Mouse (Mus musculus): ENCODE data around the gene AL607142.1. TPM values are rescaled to one million over a fixed set of nuclear protein-coding genes. Genes with fewer than 3 reads are reported as not detected.

The AL607142.1 gene
- total and polyA plus RNA-seq, 3 experiments = not detected

- Histone ChIP-seq H3K9ac (ENCODE audit: control insufficient read depth, low read depth, low read length, poor library complexity, severe bottlenecking) (no peak overlapping the region), H3K4me1 (ENCODE audit: control insufficient read depth in 1 of 2, insufficient read depth in 2 of 2, low read length in 2 of 2) (no peaks in the 10 kb centered on the region), H3K36me3 (ENCODE audit: control insufficient read depth in 1 of 2, insufficient read depth in 2 of 2, low read length in 2 of 2) (no peaks in the 10 kb centered on the region), H3K27ac (ENCODE audit: control insufficient read depth, low read depth, low read length) (no peak overlapping the region), H3K27me3 (ENCODE audit: control insufficient read depth in 1 of 2, insufficient read depth in 2 of 2, low read length in 2 of 2) (no peaks in the 10 kb centered on the region; a peak in 1 of 4 replicates), H3K79me2 (ENCODE audit: control insufficient read depth, insufficient read depth, low read length, poor library complexity) (no peaks in the 10 kb centered on the region), H3K9me3 (replicated peaks; ENCODE audit: insufficient read depth, low read length) (no peaks in the 10 kb centered on the region), H3K4me3 (ENCODE audit: control insufficient read depth in 1 of 2, insufficient read depth in 1 of 2, low read depth in 2 of 2, low read length in 2 of 2) (no peak overlapping the region)
- no peak for DNase-seq (ENCODE audit: low read depth, low spot score)
- TF ChIP-seq CHD2 (IDR thresholded peaks at IDR 0.05; ENCODE audit: low read length) (no peak), E2F4 (IDR thresholded peaks at IDR 0.05; ENCODE audit: borderline replicate concordance, low read depth, low read length) (no peak), MAX (IDR thresholded peaks at IDR 0.05; ENCODE audit: low read length) (no peak), UBTF (IDR thresholded peaks at IDR 0.05; ENCODE audit: borderline replicate concordance, insufficient read depth, low read depth, low read length) (no peak), POLR2AphosphoS5 (IDR thresholded peaks at IDR 0.05; ENCODE audit: borderline replicate concordance, low read depth, low read length) (no peak), TAL1 (IDR thresholded peaks at IDR 0.05; ENCODE audit: low read length) (no peak), MYB (IDR thresholded peaks at IDR 0.05; ENCODE audit: low read depth, low read length) (no peak), MAZ (IDR thresholded peaks at IDR 0.05; ENCODE audit: low read depth, low read length) (no peak), POLR2AphosphoS2 (IDR thresholded peaks at IDR 0.05; ENCODE audit: low read length) (no peak), ZC3H11A (IDR thresholded peaks at IDR 0.05; ENCODE audit: low read depth, low read length) (no peak), ZMIZ1 (IDR thresholded peaks at IDR 0.05; ENCODE audit: low read depth, low read length) (no peak), JUND (IDR thresholded peaks at IDR 0.05; ENCODE audit: low read depth, low read length) (no peak), NRF1 (IDR thresholded peaks at IDR 0.05; ENCODE audit: insufficient read depth, low read depth, low read length, poor library complexity, severe bottlenecking) (no peak), KAT2A (conservative IDR thresholded peaks at IDR 0.05; ENCODE audit: low read depth, low read length) (no peak), MEF2A (IDR thresholded peaks at IDR 0.05; ENCODE audit: extremely low read depth, insufficient replicate concordance, low read depth, low read length, poor library complexity, severe bottlenecking) (no peak), EP300 (IDR thresholded peaks at IDR 0.05; ENCODE audit: low read depth in 1 of 2, low read length in 2 of 2) (no peak), USF2 (IDR thresholded peaks at IDR 0.05; ENCODE audit: borderline replicate concordance in 1 of 2, insufficient read depth in 1 of 2, low read depth in 1 of 2, low read length in 2 of 2) (no peak)
These were observed 37.1 kb upstream of the AL607142.1 start for GRCm38 (mm10) chr4:120027671-120028070.

GRCm38 (mm10) chr4:120029937-120030336 is 34.9 kb upstream of the AL607142.1 start:
- Histone ChIP-seq H3K79me2 (ENCODE audit: control insufficient read depth, insufficient read depth, low read length, poor library complexity) (no peaks in the 10 kb centered on the region), H3K4me1 (ENCODE audit: control insufficient read depth in 1 of 2, insufficient read depth in 2 of 2, low read length in 2 of 2) (no peaks in the 10 kb centered on the region), H3K36me3 (ENCODE audit: control insufficient read depth in 1 of 2, insufficient read depth in 2 of 2, low read length in 2 of 2) (no peaks in the 10 kb centered on the region), H3K9ac (ENCODE audit: control insufficient read depth, low read depth, low read length, poor library complexity, severe bottlenecking) (no peak overlapping the region), H3K4me3 (ENCODE audit: control insufficient read depth in 1 of 2, insufficient read depth in 1 of 2, low read depth in 2 of 2, low read length in 2 of 2) (no peak overlapping the region), H3K9me3 (replicated peaks; ENCODE audit: insufficient read depth, low read length) (no peaks in the 10 kb centered on the region), H3K27ac (ENCODE audit: control insufficient read depth, low read depth, low read length) (no peak overlapping the region), H3K27me3 (ENCODE audit: control insufficient read depth in 1 of 2, insufficient read depth in 2 of 2, low read length in 2 of 2) (no peaks in the 10 kb centered on the region; a peak in 1 of 4 replicates)
- no peak for DNase-seq (ENCODE audit: low read depth, low spot score)
- no peak for TF ChIP-seq POLR2AphosphoS5 (IDR thresholded peaks at IDR 0.05; ENCODE audit: borderline replicate concordance, low read depth, low read length)
- TF ChIP-seq HCFC1 (IDR thresholded peaks at IDR 0.05; ENCODE audit: low read depth, low read length) = no peak
- TF ChIP-seq RAD21 (IDR thresholded peaks at IDR 0.05; ENCODE audit: low read depth, low read length) = no peak
- TF ChIP-seq USF2 (IDR thresholded peaks at IDR 0.05; ENCODE audit: borderline replicate concordance in 1 of 2, insufficient read depth in 1 of 2, low read depth in 1 of 2, low read length in 2 of 2) = no peak
- TF ChIP-seq NRF1 (IDR thresholded peaks at IDR 0.05; ENCODE audit: insufficient read depth, low read depth, low read length, poor library complexity, severe bottlenecking) = no peak
- no peak for TF ChIP-seq GABPA (IDR thresholded peaks at IDR 0.05; ENCODE audit: low read depth, low read length)
- no peak for TF ChIP-seq BHLHE40 (IDR thresholded peaks at IDR 0.05; ENCODE audit: borderline replicate concordance, low read depth, low read length)
- no peak for TF ChIP-seq MEF2A (IDR thresholded peaks at IDR 0.05; ENCODE audit: extremely low read depth, insufficient replicate concordance, low read depth, low read length, poor library complexity, severe bottlenecking)
- no peak for TF ChIP-seq USF1 (IDR thresholded peaks at IDR 0.05; ENCODE audit: low read depth, low read length)
- TF ChIP-seq ZNF384 (IDR thresholded peaks at IDR 0.05; ENCODE audit: low read depth, low read length) = no peak
- no peak for TF ChIP-seq MAFK (IDR thresholded peaks at IDR 0.05; ENCODE audit: borderline replicate concordance, low read depth, low read length)
- TF ChIP-seq POLR2AphosphoS2 (IDR thresholded peaks at IDR 0.05; ENCODE audit: low read length) = no peak
- no peak for TF ChIP-seq POLR2A (IDR thresholded peaks at IDR 0.05; ENCODE audit: control insufficient read depth in 1 of 2, insufficient read depth in 1 of 2, low read depth in 1 of 2, low read length in 2 of 2, poor library complexity in 1 of 2)

Measured in MEL (cell line).